Mouse (Mus musculus): ENCODE measurements around the gene Ap4s1. TPM values are rescaled to one million over a fixed set of nuclear protein-coding genes. Genes with fewer than 3 reads are reported as not detected.

Ap4s1 gene
- total and polyA plus RNA-seq, 2 experiments from 2014 or later = 41.6 to 60.2 TPM

DNA sequence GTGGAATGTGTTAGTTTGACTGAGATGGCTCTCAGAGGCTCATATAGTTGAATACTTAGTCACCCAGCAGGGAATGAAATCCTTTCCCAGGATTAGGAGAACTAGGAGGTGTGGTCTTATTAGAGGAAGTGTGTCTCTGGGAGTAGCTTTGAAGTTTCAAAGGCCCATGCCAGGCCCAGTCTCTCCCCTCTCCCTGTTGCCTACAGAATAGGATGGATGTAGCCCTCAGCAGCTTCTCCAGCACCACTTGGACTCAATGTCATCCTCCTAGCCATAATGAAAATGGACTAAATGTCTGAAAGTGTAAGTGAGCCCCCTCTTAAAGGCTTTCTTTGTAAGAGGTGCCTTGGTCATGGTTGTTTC is 65.7 kb downstream of the Ap4s1 start:
- no peak overlapping the region for H3K4me3 ChIP-seq (ENCODE audit: low read depth, low read length)
- no peak for TF ChIP-seq CTCF (IDR thresholded peaks at IDR 0.05; ENCODE audit: low read depth)
- H3K9me3 ChIP-seq (ENCODE audit: low read length) = no peaks in the 10 kb centered on the region
- DNase-seq (no peak), ATAC-seq (no peak)
- no peaks in the 10 kb centered on the region for H3K4me1 ChIP-seq (ENCODE audit: insufficient read depth)
- no peak overlapping the region for H3K4me2 ChIP-seq (ENCODE audit: low read depth)
- no peaks in the 10 kb centered on the region for H3K27me3 ChIP-seq (ENCODE audit: insufficient read depth, low read length)
- H3K9ac ChIP-seq = no peak overlapping the region
- peaks cover 60% of the 10 kb centered on the region for H3K36me3 ChIP-seq (ENCODE audit: insufficient read depth)
- H3K27ac ChIP-seq (ENCODE audit: low read depth, low read length) = no peak overlapping the region

DNA sequence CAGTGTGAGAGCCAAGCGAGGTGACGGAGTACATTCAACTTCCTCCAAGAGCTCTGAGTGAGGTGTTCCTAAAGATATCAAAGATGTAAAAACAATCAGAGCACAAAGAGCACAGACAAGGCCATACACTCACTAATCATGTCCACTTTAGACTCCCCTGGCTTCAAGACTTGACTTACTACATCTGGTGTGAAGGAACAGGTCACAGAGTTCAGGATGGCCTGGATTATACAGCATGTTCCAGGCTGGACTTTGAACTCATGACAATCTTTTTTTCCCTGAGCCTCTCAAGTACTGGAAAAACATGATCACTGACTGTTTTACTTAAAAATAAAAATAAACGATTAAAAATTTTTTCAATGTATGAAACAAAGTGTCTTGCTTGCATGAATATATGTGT is 68.5 kb downstream of the Ap4s1 start:
- Histone ChIP-seq H3K9ac (no peak overlapping the region), H3K36me3 (ENCODE audit: insufficient read depth) (peaks cover 61% of the 10 kb centered on the region)

DNA sequence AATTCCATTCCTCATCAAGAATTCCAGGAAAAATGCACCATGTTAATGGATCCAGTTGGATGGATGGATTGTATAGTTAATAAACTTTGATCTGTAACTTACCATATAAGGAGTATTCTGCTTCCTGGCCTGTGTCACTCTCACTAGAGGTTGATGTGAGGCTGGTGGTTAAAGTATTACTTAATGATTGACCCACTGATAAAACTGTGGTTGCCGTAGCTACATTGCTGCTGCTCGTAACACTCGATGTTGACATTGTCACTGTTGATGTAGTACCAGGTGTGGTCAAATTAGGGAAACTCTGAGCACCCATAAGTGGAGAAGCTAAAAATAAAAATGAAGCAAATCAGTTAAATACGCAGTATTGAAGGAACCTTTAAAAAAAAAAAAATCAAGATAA is 76.6 kb downstream of the Ap4s1 start:
- H3K9ac ChIP-seq = no peak overlapping the region
- no peak overlapping the region for H3K4me2 ChIP-seq (ENCODE audit: low read depth)
- DNase-seq (no peak), ATAC-seq (no peak)
- H3K36me3 ChIP-seq (ENCODE audit: insufficient read depth) = peaks cover 50% of the 10 kb centered on the region
- H3K4me3 ChIP-seq (ENCODE audit: low read depth, low read length) = no peak overlapping the region
- no peaks in the 10 kb centered on the region for H3K27me3 ChIP-seq (ENCODE audit: insufficient read depth, low read length)
- H3K9me3 ChIP-seq (ENCODE audit: low read length) = no peaks in the 10 kb centered on the region
- H3K27ac ChIP-seq (ENCODE audit: low read depth, low read length) = no peak overlapping the region
- 94% methylated on average over 4 of the region's 4 CpGs for WGBS
- H3K4me1 ChIP-seq (ENCODE audit: insufficient read depth) = no peaks in the 10 kb centered on the region
- TF ChIP-seq CTCF (IDR thresholded peaks at IDR 0.05; ENCODE audit: low read depth) = no peak

More for the DNA sequence above, 68.5 kb downstream of the Ap4s1 start:
- Histone ChIP-seq H3K4me1 (ENCODE audit: insufficient read depth) (no peaks in the 10 kb centered on the region), H3K9me3 (ENCODE audit: low read length) (no peaks in the 10 kb centered on the region), H3K27ac (ENCODE audit: low read depth, low read length) (no peak overlapping the region), H3K4me3 (ENCODE audit: low read depth, low read length) (no peak overlapping the region), H3K4me2 (ENCODE audit: low read depth) (no peak overlapping the region), H3K27me3 (ENCODE audit: insufficient read depth, low read length) (no peaks in the 10 kb centered on the region)
- DNase-seq = no peak
- no peak for ATAC-seq
- WGBS = 94% methylated on average over 3 of the region's 3 CpGs
- no peak for TF ChIP-seq CTCF (IDR thresholded peaks at IDR 0.05; ENCODE audit: low read depth)

DNA sequence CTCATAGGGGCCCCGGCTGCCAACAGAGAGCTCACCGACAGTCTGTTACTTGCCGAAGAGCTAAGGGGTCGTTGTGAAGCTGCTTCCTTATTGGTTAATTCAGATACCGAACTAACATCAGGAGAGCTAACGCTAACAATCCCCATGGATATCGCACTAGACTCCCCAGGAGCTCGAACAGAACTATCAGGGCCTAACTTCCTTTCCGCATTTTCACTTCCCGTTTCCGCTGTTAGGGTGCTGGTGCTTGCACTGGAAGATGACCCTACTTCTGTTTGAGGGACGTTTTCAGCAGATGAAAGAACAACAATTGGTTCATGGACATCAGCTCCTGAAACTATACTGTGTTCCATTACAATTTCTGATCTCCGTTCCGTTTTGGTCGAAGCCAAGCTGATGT is 77.9 kb downstream of the Ap4s1 start:
- Histone ChIP-seq H3K4me1 (ENCODE audit: insufficient read depth) (no peaks in the 10 kb centered on the region), H3K9me3 (ENCODE audit: low read length) (no peaks in the 10 kb centered on the region), H3K27me3 (ENCODE audit: insufficient read depth, low read length) (no peaks in the 10 kb centered on the region), H3K27ac (ENCODE audit: low read depth, low read length) (no peak overlapping the region), H3K4me3 (ENCODE audit: low read depth, low read length) (no peak overlapping the region), H3K36me3 (ENCODE audit: insufficient read depth) (peaks cover 45% of the 10 kb centered on the region), H3K9ac (no peak overlapping the region), H3K4me2 (ENCODE audit: low read depth) (no peak overlapping the region)
- no peak for DNase-seq
- 93% methylated on average over 15 of the region's 15 CpGs for WGBS
- TF ChIP-seq CTCF (IDR thresholded peaks at IDR 0.05; ENCODE audit: low read depth) = no peak
- ATAC-seq = no peak

DNA sequence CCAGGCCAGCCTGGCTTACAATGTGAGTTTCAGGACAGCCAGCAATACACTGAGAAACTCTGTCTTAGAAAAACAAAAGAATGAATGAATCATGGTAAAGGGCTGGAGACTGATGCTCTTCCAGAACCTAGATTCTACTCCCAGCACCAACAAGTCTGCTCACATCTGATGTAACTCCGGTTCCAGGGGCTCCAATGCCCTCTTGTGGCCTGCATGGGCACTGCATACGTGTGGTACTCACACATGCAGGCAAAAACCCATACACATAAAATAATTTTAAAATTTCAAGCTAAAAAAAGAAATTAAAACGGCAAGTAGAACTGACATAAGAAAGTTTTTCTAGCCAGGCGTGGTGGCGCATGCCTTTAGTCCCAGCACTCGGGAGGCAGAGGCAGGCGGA is 94.0 kb downstream of the Ap4s1 start:
- peaks cover 60% of the 10 kb centered on the region for H3K36me3 ChIP-seq (ENCODE audit: insufficient read depth)
- WGBS = 88% methylated on average over 7 of the region's 7 CpGs

More for the DNA sequence above, 94.0 kb downstream of the Ap4s1 start:
- Histone ChIP-seq H3K9me3 (ENCODE audit: low read length) (no peaks in the 10 kb centered on the region), H3K4me1 (ENCODE audit: insufficient read depth) (no peaks in the 10 kb centered on the region), H3K27me3 (ENCODE audit: insufficient read depth, low read length) (no peaks in the 10 kb centered on the region), H3K27ac (ENCODE audit: low read depth, low read length) (no peak overlapping the region), H3K4me2 (ENCODE audit: low read depth) (no peak overlapping the region), H3K4me3 (ENCODE audit: low read depth, low read length) (no peak overlapping the region), H3K9ac (no peak overlapping the region)
- ATAC-seq = no peak
- peak; percentile 58 for TF ChIP-seq CTCF (IDR thresholded peaks at IDR 0.05; ENCODE audit: low read depth)
- peak; percentile 25 for DNase-seq

Other genes starting within 250 kb of the Ap4s1 start
- gene Coch, start 97.7 kb upstream of the Ap4s1 start, total RNA-seq (2014; rRNA removed) = 14.2 and 18.2 TPM in 2 replicates
- 10.5 and 13.4 TPM in 2 replicates for gene Coch, start 97.7 kb upstream of the Ap4s1 start, polyA plus RNA-seq (2015; fragmentation: Nextera tagmentation; extraction: Ambion mirVana)
- gene Strn3, start 864 bp downstream of the Ap4s1 start, total RNA-seq (2014; rRNA removed) = 85.3 and 92.8 TPM in 2 replicates
- gene Strn3, start 864 bp downstream of the Ap4s1 start, polyA plus RNA-seq (2015; fragmentation: Nextera tagmentation; extraction: Ambion mirVana) = 25.6 and 30.8 TPM in 2 replicates
- gene Hectd1, start 138.5 kb downstream of the Ap4s1 start, total RNA-seq (2014; rRNA removed) = 70.5 and 93.6 TPM in 2 replicates
- gene Hectd1, start 138.5 kb downstream of the Ap4s1 start, polyA plus RNA-seq (2015; fragmentation: Nextera tagmentation; extraction: Ambion mirVana) = 18.2 and 27.6 TPM in 2 replicates

All from forebrain, postnatal 0 days (tissue).